Mouse (Mus musculus): ENCODE measurements around the gene Aldob.

The Aldob gene

GRCm38 (mm10) chr4:49549383-49549782 lies at the start of gene Aldob:
Gene Aldob, minus strand, starts transcription at chr4:49549546.
- in situ Hi-C loops (cut with MboI; ENCODE audit: low pct_unique_long_range_greater_than_20kb in 1 of 2, low sequenced_read_pairs in 2 of 2, unreplicated experiment in 1 of 2): no loop called here

- in situ Hi-C loops (cut with MboI; ENCODE audit: low pct_unique_long_range_greater_than_20kb in 1 of 2, low sequenced_read_pairs in 2 of 2, unreplicated experiment in 1 of 2): no loop called here
Measured at GRCm38 (mm10) chr4:49597183-49598100, 48.1 kb upstream of the Aldob start, which contains the start of gene Tmem246. Gene Tmem246, minus strand, starts transcription at chr4:49597876.

GRCm38 (mm10) chr4:49596846-49597182 lies 47.5 kb upstream of the Aldob start:
- in situ Hi-C loops (cut with MboI; ENCODE audit: low pct_unique_long_range_greater_than_20kb in 1 of 2, low sequenced_read_pairs in 2 of 2, unreplicated experiment in 1 of 2): no loop called here

- in situ Hi-C loops (cut with MboI; ENCODE audit: low pct_unique_long_range_greater_than_20kb in 1 of 2, low sequenced_read_pairs in 2 of 2, unreplicated experiment in 1 of 2): no loop called here
Measured at GRCm38 (mm10) chr4:49590152-49590551, 40.8 kb upstream of the Aldob start.

GRCm38 (mm10) chr4:49586811-49587210 lies 37.5 kb upstream of the Aldob start:
- in situ Hi-C loops (cut with MboI; ENCODE audit: low pct_unique_long_range_greater_than_20kb in 1 of 2, low sequenced_read_pairs in 2 of 2, unreplicated experiment in 1 of 2): no loop called here

GRCm38 (mm10) chr4:49585524-49586101 lies 36.3 kb upstream of the Aldob start:
- in situ Hi-C loops (cut with MboI; ENCODE audit: low pct_unique_long_range_greater_than_20kb in 1 of 2, low sequenced_read_pairs in 2 of 2, unreplicated experiment in 1 of 2): no loop called here

- in situ Hi-C loops (cut with MboI; ENCODE audit: low pct_unique_long_range_greater_than_20kb in 1 of 2, low sequenced_read_pairs in 2 of 2, unreplicated experiment in 1 of 2): no loop called here
Measured at GRCm38 (mm10) chr4:49583965-49584831, 34.9 kb upstream of the Aldob start.

- in situ Hi-C loops (cut with MboI; ENCODE audit: low pct_unique_long_range_greater_than_20kb in 1 of 2, low sequenced_read_pairs in 2 of 2, unreplicated experiment in 1 of 2): no loop called here
Measured at GRCm38 (mm10) chr4:49581256-49581655, 31.9 kb upstream of the Aldob start.

GRCm38 (mm10) chr4:49572194-49572593 lies 22.8 kb upstream of the Aldob start:
- in situ Hi-C loops (cut with MboI; ENCODE audit: low pct_unique_long_range_greater_than_20kb in 1 of 2, low sequenced_read_pairs in 2 of 2, unreplicated experiment in 1 of 2): loop anchor here in 1 of 2 experiments (10.0 kb wide), 1 partner anchor 53 kb away; no protein-coding TSS in a partner anchor

- in situ Hi-C loops (cut with MboI; ENCODE audit: low pct_unique_long_range_greater_than_20kb in 1 of 2, low sequenced_read_pairs in 2 of 2, unreplicated experiment in 1 of 2): no loop called here
Measured at GRCm38 (mm10) chr4:49567613-49568012, 18.3 kb upstream of the Aldob start.

- in situ Hi-C loops (cut with MboI; ENCODE audit: low pct_unique_long_range_greater_than_20kb in 1 of 2, low sequenced_read_pairs in 2 of 2, unreplicated experiment in 1 of 2): no loop called here
Measured at GRCm38 (mm10) chr4:49559915-49560772, 10.8 kb upstream of the Aldob start.

GRCm38 (mm10) chr4:49558181-49558580 lies 8.8 kb upstream of the Aldob start:
- in situ Hi-C loops (cut with MboI; ENCODE audit: low pct_unique_long_range_greater_than_20kb in 1 of 2, low sequenced_read_pairs in 2 of 2, unreplicated experiment in 1 of 2): no loop called here

- in situ Hi-C loops (cut with MboI; ENCODE audit: low pct_unique_long_range_greater_than_20kb in 1 of 2, low sequenced_read_pairs in 2 of 2, unreplicated experiment in 1 of 2): no loop called here
Measured at GRCm38 (mm10) chr4:49557375-49557774, 8.0 kb upstream of the Aldob start.

- in situ Hi-C loops (cut with MboI; ENCODE audit: low pct_unique_long_range_greater_than_20kb in 1 of 2, low sequenced_read_pairs in 2 of 2, unreplicated experiment in 1 of 2): no loop called here
Measured at GRCm38 (mm10) chr4:49553380-49553779, 4.0 kb upstream of the Aldob start.

- in situ Hi-C loops (cut with MboI; ENCODE audit: low pct_unique_long_range_greater_than_20kb in 1 of 2, low sequenced_read_pairs in 2 of 2, unreplicated experiment in 1 of 2): no loop called here
Measured at GRCm38 (mm10) chr4:49547544-49548219, 1.7 kb downstream of the Aldob start.

- in situ Hi-C loops (cut with MboI; ENCODE audit: low pct_unique_long_range_greater_than_20kb in 1 of 2, low sequenced_read_pairs in 2 of 2, unreplicated experiment in 1 of 2): no loop called here
Measured at GRCm38 (mm10) chr4:49546873-49547543, 2.3 kb downstream of the Aldob start.

- in situ Hi-C loops (cut with MboI; ENCODE audit: low pct_unique_long_range_greater_than_20kb in 1 of 2, low sequenced_read_pairs in 2 of 2, unreplicated experiment in 1 of 2): no loop called here
Measured at GRCm38 (mm10) chr4:49546026-49546425, 3.3 kb downstream of the Aldob start.
